Mouse (Mus musculus): ENCODE data around the gene Timm50.

The Timm50 gene

DNA sequence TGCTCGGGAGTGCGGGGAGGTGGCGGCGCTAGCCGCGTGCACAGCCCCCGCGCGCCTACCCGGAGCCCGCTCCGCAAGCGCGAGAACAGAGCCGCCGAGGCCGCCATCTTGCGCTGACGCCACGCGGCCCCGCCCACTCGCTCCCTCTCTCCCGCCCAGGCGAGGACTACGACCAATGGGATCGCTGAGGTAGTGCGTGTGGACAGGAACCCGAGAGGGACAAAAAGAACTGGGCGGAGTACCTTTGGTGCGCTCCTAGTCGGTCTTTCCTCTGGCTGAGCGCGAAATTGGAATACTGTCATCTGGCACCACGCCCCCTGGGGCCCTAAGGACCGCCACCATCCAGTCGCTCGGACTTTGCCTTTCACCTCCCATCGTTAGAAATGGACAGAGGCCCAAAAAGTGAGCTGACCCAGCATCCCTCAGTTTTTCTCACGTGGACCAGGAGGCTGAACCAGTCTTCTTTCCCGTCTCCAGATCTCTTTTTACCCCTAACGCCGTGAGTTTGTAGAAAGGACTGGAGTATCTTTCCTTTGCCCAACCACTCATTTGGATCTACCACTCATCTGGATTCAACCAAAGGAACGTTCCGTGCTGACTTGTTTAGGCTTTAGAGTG, at the start of gene Timm50:
Gene Timm50, minus strand, starts transcription at position 147 of the 618 bp plus-strand sequence.
- DNase-seq, result peak; percentile 98

DNA sequence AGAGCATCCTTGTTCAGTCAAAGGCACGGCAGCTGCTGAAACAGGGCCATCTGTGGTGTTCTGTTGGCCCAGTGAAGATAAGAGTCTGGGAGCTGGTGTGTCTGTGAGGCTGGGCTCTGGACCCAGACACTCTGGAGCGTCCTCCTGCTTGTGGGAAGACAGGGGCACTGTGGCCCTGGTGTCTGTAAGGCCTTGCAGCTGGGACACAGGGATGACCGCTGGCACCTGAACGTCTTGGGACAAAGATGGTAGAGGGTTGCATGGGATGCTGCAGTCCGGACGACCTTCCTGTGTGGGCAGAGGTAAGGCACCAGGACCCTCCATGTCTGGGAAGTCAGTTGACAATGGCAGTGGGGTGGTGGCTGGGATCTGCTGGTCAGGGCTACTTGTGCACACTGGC, 48.4 kb upstream of the Timm50 start:
- no peak for DNase-seq

DNA sequence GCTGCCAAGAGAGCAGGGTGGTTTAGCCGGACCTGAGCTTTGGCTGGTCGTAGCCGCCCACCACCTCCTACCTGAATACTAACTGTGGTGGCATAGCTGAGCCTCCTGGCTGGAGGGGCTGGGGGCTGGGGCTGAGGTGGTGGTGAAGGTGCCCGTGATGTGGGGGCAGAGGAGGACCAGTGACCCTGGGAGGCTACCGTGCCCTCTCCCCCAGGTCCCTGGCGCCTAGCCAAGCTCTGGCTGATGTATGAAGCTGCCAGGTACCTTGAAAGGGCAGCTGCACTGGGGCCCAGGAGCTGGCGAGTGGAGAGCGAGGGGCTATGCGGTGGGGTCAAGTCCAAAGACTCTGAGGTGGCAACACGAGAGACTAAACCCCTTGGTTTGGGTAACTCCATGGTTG, 48.0 kb upstream of the Timm50 start:
- no peak for DNase-seq

DNA sequence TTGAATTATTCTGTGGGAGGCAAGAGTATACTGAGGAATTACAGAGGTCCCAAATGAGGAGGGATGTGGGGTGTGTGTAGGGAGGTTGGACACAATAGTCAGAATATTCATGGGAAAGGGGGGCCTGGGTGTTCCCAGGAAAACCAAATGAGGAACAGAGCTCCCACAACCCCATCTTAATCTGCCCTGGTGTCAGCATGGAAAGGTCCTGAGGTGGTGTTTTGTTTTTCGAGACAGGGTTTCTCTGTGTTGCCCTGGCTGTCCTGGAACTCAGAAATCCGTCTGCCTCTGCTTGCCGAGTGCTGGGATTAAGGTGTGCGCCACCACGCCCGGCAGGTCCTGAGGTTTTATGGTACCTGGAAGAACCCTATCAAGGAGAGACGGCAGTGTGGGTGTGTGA, 46.6 kb upstream of the Timm50 start:
- DNase-seq, result no peak

DNA sequence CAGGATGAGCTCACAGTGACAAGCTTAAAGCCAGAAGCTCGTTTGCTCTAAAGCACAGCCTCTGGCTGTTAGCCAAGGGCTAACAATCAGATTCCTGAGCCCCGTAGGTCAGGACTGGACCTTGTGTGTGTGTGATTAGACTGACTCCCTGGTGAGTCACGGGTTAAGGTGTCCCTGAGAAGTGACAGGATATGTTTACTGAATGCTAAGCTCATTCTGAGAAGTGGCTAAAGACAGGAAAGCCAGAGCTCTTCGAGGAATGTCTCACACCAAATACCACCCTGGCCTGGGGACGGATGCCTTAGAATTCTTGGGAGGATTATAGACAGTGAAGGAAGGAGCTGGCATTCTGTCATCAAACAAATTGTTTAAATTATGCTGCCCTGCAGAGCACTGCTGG, 46.1 kb upstream of the Timm50 start:
- peak; percentile 23 for DNase-seq

DNA sequence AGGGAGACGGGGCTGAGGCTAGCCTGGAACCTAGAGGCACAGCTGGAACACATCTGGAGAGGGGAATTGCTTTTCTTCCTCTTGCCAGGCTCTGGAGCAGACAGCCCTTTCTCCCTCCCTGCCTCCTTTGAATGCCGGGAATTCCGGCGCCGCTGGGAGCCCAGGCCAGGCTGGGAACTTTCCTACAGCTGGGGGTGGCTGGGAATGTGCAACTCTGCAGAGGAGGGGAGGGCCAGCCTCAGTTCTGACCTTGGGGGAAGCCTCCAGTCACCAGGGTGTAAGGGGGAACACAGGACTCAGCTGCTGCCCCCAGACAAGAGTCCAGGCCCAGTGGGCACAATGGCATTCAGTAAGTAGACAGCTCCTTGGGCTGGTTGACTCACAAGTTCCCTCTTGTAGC, 45.1 kb upstream of the Timm50 start:
- peak; percentile 62 for DNase-seq

DNA sequence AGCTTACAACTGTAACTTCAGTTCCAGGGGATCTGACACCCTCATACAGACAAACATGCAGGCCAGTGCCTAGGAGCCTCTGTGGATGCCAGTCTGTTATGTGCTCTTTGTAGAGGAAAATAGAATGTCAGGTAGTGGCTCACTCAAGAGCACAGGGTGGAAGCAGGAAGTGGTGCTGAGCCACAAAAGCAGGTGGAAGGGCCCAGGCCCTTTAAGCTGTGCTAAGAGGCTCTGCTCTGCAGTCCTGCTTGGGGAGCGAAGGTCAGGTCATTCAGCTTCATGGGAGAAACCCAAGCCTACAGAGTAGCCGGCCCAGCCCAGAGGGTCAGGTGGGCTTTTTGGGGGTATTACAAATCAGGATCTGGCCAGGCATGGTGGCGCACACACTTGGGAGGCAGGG, 43.3 kb upstream of the Timm50 start:
- DNase-seq, result no peak

DNA sequence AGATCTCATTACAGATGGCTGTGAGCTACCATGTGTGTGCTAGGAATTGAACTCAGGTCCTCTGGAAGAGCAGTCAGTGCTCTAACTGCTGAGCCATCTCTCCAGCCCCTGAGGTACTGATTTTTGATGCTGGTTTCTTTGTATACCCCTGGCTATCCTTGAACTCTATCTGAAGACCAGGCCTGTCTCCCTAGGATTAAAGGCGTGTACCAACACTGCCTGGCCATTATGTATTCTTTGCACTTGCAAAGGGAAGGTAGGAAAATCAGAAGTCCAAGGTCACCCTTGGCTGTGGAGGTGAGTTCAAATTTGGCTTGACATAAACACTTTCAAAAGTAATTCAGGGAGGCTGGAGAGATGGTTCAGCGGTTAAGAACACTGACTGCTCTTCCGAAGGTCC, 42.7 kb upstream of the Timm50 start:
- no peak for DNase-seq

DNA sequence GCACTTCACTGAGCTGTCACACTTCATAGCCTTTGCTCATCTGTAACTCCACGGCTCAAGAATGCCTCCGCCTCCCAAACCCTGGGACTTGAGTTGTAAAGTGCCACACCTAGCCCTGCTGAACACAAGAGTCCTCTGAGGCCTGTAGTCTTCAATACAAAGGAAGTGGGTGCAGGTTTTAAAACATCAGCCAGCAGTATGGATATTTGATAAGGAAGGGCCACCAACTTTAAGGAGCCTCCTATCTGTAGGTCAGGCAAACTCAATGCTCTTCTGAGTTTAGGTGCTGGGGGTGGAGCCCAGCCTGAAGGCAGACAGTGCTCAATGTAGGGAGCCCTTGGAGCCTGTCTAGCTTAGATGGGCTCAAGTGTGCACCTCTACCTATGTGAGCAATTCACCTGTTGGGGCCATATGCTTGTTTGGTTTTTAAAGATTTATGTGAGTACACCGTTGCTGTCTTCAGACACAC, 42.3 kb upstream of the Timm50 start:
- no peak for DNase-seq

DNA sequence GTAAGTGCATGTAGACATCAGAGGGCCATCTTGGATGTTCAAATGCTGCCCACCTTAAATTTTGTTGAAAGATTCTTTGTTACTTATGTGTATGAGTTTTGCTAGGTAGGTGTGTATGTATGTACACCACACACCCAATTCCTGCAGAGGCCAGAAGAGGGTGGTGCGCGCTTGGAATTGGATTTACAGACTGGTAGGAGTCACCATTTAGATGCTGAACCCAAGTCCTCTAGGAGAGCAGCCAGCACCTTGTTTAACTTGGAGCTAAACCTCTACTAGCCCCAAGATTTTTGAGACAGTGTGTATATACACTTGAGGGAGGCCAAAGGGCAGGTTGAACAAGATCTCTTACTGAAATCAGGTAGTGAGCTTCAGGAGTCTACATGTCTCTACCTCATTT, 41.4 kb upstream of the Timm50 start:
- DNase-seq, result no peak

DNA sequence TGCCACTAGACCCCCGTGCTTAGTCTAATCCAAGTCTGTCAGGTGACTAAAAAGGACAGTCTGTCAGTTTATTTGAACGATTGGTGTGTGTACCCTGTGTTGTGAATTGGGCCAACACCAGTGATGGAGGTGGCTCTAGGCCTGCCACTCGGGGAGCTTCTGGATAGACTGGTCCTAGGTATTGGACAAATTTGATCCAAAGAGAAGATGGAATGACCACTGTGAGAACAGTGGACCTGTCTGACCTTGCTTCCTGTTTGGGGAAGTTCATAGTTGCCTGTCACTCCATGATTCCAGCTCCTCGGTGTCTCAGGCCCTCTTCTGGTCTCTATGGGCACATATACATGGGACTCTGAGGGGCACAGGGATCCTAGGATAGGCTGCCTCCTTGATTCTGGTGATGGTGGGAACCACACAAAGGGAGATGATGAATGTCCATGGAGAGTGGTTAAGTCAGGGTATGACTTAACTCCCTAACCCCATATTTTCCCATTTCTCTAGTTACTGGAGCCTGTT, 39.9 kb upstream of the Timm50 start:
- no peak for DNase-seq

DNA sequence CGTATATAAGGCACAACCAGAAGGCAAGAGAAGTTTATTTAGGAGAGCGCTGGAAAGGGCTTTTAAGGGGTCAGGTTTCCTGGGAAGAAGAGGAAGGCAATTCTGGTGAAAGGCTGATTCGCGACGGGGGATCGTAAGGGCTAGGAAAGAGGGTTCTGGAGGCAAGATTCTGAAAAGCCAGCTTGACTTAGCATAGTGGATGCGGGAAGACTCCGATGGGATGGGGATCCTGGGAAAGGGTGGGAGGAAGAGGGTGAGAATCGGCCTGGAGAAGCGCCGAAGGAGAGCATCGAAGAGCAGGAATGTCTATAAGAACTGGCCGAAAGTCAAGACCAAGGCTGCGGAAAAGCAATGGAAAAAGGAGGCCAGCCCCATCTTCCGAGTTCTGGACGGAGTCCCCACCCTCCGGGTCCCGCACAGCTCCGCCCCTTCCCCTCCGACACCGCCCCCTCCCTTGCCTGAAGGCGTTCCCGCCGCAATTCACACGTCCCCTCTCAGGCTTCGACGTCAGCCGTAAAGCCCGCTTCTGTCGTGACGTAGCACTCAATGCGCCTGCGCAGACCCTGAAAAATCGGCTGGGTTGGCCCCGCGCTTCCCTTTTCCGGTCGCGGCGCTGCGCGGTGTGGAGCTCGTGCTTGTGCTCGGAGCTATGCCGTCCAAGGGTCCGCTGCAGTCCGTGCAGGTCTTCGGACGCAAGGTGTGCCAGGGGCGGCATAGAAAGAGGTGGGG, 38.4 kb upstream of the Timm50 start, which contains the start of gene Rps16:
Gene Rps16, plus strand, starts transcription at position 498 of the 729 bp plus-strand sequence.
- DNase-seq, result peak; percentile 99

DNA sequence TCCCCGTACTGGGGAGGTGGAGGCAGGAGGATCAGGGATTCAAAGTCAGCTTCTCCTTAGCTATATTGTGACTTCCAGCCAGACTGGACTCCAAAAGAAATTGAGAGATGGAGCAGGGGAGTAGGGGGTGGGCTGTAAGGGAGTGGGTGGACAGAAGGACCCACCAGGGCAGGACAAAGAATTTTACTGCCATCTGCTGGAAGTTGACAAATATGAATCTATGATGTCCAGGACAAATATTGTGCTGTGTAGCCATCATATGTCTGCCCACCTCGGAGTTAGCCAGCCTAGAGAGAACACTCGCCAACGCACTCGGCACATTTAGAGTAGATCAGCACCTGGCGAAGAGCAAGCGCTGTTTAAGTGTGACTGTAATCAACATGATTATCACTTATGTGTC, 36.7 kb upstream of the Timm50 start:
- DNase-seq, result no peak

DNA sequence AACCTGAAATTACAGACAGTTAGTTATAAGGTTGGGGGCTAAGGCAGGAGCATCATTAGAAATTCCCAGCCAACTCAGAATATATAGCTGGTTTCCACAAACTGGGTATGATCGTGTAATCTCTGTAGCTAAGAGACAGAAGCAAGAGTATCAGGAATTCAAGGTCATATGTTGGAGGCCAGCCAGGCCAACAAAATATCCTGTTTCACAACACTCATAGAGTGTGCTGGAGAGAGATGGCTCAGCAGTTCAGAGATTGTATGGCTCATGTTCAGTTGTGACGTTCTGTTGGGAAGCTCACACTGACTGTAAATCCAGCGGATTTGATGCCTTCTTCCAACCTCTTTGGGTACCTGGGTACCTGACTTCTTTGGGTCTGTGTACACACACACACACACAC, 35.9 kb upstream of the Timm50 start:
- DNase-seq, result no peak

DNA sequence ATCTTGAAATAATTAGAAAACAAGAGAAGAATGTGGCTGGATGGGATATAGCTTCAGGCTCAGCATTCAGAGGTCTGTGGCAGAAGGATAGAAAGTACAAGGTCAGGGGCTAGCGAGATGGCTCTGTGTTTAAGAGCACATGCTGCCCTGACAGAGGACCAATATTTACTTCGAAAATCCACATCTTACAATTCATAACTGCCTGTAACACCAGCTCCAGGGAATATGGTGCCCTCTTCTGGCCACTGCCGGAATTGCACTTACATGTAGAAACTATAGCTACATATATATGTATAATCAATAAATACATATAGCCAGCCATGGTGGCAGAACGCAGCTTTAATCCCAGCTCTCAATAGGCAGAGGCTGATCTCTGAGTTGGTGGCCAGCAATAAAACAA, 32.8 kb upstream of the Timm50 start:
- DNase-seq, result peak; percentile 79

DNA sequence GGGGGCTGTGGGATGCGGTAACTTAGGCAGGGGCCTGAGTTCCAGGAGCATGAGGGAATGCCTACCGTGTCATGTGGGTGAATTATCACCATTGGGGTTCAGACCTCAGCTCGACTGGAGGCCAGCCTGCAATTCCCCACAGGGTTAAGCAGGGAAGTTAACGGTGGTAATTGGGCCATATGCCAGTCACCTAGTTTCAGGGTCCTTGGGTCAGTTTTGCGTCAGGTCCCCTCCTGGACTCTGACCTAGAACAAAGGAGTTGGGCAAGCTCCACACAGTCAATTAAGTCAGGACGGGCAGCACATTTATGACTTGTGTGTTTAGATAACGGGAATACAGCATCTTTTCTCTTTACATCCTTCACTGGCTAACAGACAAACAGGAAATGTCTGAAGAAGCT, 29.5 kb upstream of the Timm50 start:
- no peak for DNase-seq

DNA sequence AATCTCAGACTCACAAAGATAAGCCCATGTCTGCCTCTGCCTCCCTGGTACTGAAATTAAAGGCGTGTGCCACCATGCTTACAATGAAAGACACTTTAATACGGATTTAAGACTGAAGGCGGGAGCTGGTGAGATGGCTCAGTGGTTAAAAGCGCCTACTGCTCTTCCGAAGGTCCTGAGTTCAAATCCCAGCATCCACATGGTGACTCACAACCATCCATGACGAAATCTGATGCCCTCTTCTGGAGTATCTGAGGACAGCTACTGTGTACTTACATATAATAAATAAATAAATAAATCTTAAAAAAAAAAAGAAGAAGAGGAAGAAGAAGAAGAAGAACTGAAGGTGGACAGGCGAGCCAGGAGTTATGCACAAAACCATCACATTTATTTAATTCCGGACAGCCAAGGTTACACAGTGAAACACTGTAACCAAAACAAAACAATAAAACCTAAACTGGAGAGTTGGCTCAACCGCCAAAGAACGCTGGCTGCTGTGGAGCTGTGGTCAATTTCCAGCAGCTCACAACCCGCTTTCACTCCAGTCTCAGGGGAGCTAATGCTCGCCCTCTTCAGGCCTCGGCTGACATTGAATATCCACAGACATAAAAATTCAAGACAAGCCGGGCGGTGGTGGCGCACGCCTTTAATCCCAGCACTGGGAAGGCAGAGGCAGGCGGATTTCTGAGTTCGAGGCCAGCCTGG, 27.5 kb upstream of the Timm50 start:
- DNase-seq, result peak; percentile 64

DNA sequence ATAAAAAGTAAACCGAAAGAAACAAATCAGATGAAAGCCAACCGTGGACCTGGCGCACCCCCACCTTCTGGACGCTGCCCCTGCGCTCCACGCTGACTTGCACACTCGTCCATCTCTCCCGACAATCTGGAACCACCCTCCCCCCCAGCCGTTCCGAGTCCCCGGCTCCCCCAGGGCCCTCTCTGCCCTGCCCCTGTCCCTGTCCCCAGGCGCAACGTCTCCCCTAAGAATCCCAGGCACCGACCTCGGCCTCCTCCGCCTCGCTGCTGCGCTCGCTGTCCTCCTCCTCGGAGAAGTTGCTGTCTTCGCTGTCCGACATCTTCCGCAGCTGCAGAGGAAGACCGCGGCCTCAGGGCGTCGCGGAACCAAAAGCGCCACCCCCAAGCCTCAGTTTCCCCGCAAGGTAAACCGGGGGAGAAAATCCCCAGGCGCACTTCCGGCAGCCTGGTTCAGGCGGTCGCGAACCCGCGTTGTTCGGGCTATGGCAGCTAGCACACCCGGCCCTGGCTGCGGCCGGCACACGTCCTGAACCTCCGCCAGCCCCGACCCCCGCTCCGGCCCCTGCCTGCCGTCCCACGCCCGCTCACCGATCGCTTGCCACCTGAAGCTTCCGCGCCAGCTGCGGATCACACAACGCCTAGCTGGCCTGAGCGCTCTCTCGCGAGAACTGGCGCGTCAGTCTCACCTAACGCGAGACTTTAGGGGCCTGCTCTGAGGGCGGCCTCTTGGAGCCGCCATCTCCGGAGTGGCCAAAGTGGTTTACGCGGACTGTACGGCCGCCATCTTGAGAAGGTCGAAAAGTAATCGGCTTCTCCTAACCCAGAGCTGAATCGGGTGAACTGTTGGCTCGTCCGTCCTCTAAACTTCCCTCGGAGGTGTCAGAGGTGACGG, 26.5 kb upstream of the Timm50 start, which contains the start of gene Supt5:
Gene Supt5, minus strand, starts transcription at position 639 of the 891 bp plus-strand sequence.
- DNase-seq, result peak; percentile 98

DNA sequence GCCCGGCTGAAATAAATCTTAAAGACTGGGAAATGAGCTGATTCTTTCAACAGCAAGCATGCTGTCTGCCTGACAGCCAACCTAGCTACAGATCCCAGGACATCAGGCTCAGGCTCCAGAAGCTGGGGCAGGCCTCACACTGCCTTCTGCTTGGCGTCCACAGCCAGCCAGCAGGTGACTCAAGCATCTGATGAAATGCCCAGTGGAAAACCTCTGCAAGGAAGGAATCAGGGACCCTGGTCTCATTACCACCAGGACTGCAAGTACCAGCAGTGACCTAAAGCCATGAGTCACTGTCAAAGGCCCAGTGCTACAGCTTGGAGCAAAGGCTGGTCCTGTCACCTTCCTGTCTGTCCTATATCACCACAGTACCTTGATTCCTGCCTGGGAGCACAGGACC, 23.6 kb upstream of the Timm50 start:
- DNase-seq, result no peak

DNA sequence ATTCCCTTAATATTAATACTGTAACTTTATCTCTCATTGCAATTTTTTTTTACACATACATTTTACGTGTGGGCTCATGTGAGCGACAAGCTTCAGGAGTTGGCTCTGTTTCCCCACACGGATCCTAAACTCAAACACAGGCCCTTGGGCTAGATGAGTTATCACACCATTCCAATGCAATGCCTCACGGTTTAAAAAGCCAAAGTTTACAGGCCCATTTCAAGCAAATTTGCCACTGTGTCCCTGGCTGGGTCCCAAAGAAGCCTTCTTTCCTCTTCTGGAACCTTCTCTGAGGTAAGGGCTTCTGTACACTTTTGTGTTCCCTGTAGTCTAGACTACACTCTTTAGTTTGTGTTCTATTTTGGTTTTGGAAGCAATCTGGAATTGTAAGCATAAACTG, 22.7 kb upstream of the Timm50 start:
- DNase-seq, result no peak

DNA sequence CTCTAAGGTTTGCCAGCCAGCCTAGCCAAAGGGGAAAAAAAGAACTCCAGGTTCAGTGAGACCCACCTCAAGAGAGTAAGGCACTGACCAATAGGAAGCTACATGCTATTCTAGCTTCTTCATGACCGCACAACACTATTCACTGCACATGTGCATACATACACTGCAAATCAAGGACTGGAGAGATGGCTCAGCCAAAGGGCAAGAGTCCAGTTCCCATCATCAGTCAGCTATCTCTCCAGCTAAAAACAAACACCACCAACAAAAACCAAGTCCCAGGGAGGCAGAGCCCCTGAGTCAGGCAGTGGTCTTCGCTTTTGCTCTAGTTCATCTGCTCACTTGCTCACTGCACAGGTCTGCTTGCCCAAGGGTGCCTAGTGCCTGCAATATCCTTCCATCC, 16.4 kb upstream of the Timm50 start:
- DNase-seq, result no peak

DNA sequence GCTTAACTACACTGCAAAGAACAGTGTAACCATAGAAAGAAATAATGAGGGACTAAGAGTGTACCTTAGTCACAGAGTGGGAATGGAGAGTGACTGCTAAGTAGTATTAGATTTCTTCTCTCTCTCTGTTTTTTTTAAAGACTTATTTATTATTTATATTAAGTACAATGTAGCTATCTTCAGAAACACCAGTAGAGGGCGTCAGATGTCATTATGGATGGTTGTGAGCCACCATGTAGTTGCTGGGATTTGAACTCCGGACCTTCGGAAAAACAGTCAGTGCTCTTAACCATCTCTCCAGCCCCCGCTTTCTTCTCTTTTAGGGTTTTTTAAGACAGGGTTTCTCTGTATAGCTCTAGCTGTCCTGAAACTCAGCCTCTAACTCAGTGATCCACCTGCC, 14.6 kb upstream of the Timm50 start:
- no peak for DNase-seq

DNA sequence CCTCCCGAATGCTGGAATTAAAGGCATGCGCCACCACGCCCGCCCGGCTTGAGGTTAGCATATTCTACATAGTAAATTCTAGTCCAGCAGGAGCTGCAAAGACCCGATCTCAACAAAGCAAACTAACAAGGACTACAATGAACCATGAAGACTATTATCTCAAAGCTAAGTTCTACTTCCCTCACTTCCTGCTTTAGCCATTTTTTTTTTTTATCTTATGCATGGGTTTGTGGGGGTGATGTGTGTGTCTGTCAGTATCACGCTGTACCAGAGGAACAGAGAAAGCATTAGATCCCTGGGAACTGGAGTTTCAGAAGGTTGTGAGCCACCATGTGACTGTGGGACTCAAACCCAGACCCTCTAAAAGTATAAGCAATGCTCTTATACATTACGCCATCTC, 13.4 kb upstream of the Timm50 start:
- no peak for DNase-seq
